Mouse (Mus musculus) testis, adult 2 months (tissue): ENCODE measurements around the gene Carnmt1.

Experiments used
- CTCF ChIP-seq: fragments of 200-500 bp; IDR thresholded peaks from 2 replicates; pipeline ENCODE4 v1.5.1; 2012; ENCODE audit warnings: low read depth, mild to moderate bottlenecking, inconsistent platforms, low read length, moderate library complexity; ENCODE audit not compliant: control insufficient read depth, insufficient read depth, insufficient replicate concordance
- POLR2A ChIP-seq: fragments of 200-500 bp; IDR thresholded peaks from 2 replicates; pipeline ENCODE4 v1.6.1; 2012; ENCODE audit warnings: low read depth, mild to moderate bottlenecking, inconsistent platforms, low read length, moderate library complexity; ENCODE audit not compliant: control insufficient read depth

DNA sequence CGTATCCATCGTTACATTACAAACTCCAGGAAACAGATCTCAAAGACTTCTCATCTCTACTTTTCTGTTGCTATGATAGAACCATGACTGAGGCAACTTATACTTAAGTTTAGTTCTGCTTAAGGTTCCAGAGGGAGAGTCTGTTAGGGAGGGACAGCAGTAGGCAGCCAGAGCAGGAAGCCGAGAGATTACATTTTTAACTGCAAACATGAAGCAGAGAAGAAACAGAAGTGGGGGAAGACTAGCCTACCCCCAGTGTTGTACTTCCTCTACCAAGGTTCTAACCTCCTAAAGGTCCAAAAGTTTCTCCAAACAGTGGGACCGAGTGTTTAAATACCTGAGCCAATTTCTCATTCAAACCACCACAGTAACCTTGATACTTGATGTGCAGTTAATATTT, 65.3 kb downstream of the Carnmt1 start:
- TF ChIP-seq CTCF (no peak), POLR2A (no peak)
